22 mouse cellular contexts compared by ENCODE assay signal in the genomic region with DNA sequence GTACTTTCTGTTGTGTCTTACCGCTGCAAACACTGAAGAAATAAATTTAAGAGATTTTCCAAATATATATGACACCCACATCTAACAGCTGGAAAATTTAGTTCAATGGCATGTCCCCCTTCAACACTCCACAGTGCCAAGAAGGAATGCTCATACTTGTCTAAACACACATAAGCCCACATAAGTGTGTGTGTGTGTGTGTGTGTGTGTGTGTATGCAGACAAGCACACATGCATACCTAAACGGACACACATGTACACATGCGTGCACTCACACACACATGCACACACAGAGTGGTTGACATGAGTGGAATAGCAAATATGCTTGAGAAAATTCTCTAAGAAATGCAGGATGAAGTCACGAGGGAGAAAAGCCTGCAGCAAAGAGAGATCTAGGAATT. TPM values are rescaled to one million over a fixed set of nuclear protein-coding genes. Genes with fewer than 3 reads are reported as not detected.
A peak's percentile ranks its signal among the peaks of the same experiment; 100 is the strongest.
DNase-seq lines count a peak whose midpoint lies in the region; ATAC-seq and TF ChIP-seq lines count a peak whose summit lies in the region.
"Had no signal": no experiment of that assay in that cellular context is flagged by ENCODE, and none has a peak within 500 bp of the region (broad histone marks: within the 10 kb centered on the region; RNA-seq: fewer than 3 reads in every experiment).

No protein-coding gene starts in this region.

- H3K9ac ChIP-seq in limb, embryonic 12.5 days (replicated peaks) = no peak overlapping the region
- no peak overlapping the region for H3K9ac ChIP-seq in lung, postnatal 0 days (replicated peaks; ENCODE audit: low read depth)
- H3K9ac ChIP-seq in limb, embryonic 15.5 days = no peak overlapping the region
- H3K9ac ChIP-seq in stomach, embryonic 16.5 days (ENCODE audit: low read length) = no peak overlapping the region
- H3K9ac ChIP-seq: embryonic facial prominence, embryonic 15.5 days; hindbrain, embryonic 14.5 days had no signal

- H3K4me2 ChIP-seq in limb, embryonic 12.5 days = no peak overlapping the region
- H3K4me2 ChIP-seq in lung, postnatal 0 days (replicated peaks; ENCODE audit: low read depth, low read length) = no peak overlapping the region
- H3K4me2 ChIP-seq in limb, embryonic 15.5 days = no peak overlapping the region
- H3K4me2 ChIP-seq in stomach, embryonic 16.5 days (ENCODE audit: low read depth, low read length) = no peak overlapping the region
- H3K4me2 ChIP-seq: embryonic facial prominence, embryonic 15.5 days; hindbrain, embryonic 14.5 days had no signal

- DNase-seq in limb, embryonic 10.5 days (ENCODE audit: low spot score) = no peak
- no peak for DNase-seq in lung, postnatal 0 days (ENCODE audit: low spot score)
- DNase-seq in lung, postnatal 10 days = no peak
- no peak for DNase-seq in layer of hippocampus, adult 11-12 months (ENCODE audit: low spot score)
- DNase-seq: adrenal gland, adult 2 months; adrenal gland, postnatal 25 days; cerebellum, adult 18-20 months; cerebellum, adult 9-11 months; cerebellum, postnatal 36 days; gastrocnemius, adult 2 months; gastrocnemius, postnatal 25 days had no signal

- peak overlapping the region; percentile 53; the same call in 1 of the 2 replicates for H3K27ac ChIP-seq in limb, embryonic 12.5 days
- H3K27ac ChIP-seq in limb, embryonic 10.5 days = no peak overlapping the region
- no peak overlapping the region for H3K27ac ChIP-seq in lung, postnatal 0 days (ENCODE audit: low read length)
- H3K27ac ChIP-seq in limb, embryonic 15.5 days = peak overlapping the region; percentile 43; the same call in 1 of the 2 replicates
- H3K27ac ChIP-seq in stomach, embryonic 16.5 days (ENCODE audit: low read length) = peak overlapping the region; percentile 57
- H3K27ac ChIP-seq: embryonic facial prominence, embryonic 15.5 days; forebrain, embryonic 10.5 days; gastrocnemius, adult 2 months; heart, embryonic 10.5 days; hindbrain, embryonic 10.5 days; hindbrain, embryonic 14.5 days had no signal

- TF ChIP-seq EP300 in lung, postnatal 0 days (IDR thresholded peaks at IDR 0.05) = no peak

- no peak overlapping the region for H3K4me3 ChIP-seq in limb, embryonic 12.5 days (replicated peaks)
- no peak overlapping the region for H3K4me3 ChIP-seq in limb, embryonic 10.5 days
- H3K4me3 ChIP-seq in lung, postnatal 0 days (ENCODE audit: low read depth, low read length) = no peak overlapping the region
- H3K4me3 ChIP-seq in limb, embryonic 15.5 days = no peak overlapping the region
- no peak overlapping the region for H3K4me3 ChIP-seq in stomach, embryonic 16.5 days (replicated peaks; ENCODE audit: low read length)
- H3K4me3 ChIP-seq: embryonic facial prominence, embryonic 15.5 days; erythroblast, embryonic 14.5 days; forebrain, embryonic 10.5 days; gastrocnemius, adult 2 months; heart, embryonic 10.5 days; hindbrain, embryonic 10.5 days had no signal

- H3K27me3 ChIP-seq in limb, embryonic 12.5 days = no peaks in the 10 kb centered on the region
- H3K27me3 ChIP-seq in limb, embryonic 10.5 days (ENCODE audit: low read depth, poor library complexity, severe bottlenecking) = no peaks in the 10 kb centered on the region
- H3K27me3 ChIP-seq in lung, postnatal 0 days (replicated peaks; ENCODE audit: insufficient read depth, low read length) = no peaks in the 10 kb centered on the region
- no peaks in the 10 kb centered on the region for H3K27me3 ChIP-seq in limb, embryonic 15.5 days
- no peaks in the 10 kb centered on the region for H3K27me3 ChIP-seq in stomach, embryonic 16.5 days (ENCODE audit: control insufficient read depth, insufficient read depth, low read length)
- H3K27me3 ChIP-seq: embryonic facial prominence, embryonic 15.5 days had no signal

- H3K36me3 ChIP-seq in limb, embryonic 12.5 days = no peaks in the 10 kb centered on the region
- H3K36me3 ChIP-seq in limb, embryonic 10.5 days = no peaks in the 10 kb centered on the region
- H3K36me3 ChIP-seq in lung, postnatal 0 days (ENCODE audit: insufficient read depth, low read length) = no peaks in the 10 kb centered on the region
- no peaks in the 10 kb centered on the region for H3K36me3 ChIP-seq in limb, embryonic 15.5 days
- H3K36me3 ChIP-seq in stomach, embryonic 16.5 days (ENCODE audit: control insufficient read depth, insufficient read depth, low read length) = no peaks in the 10 kb centered on the region
- H3K36me3 ChIP-seq: embryonic facial prominence, embryonic 15.5 days; forebrain, embryonic 10.5 days; heart, embryonic 10.5 days; hindbrain, embryonic 10.5 days had no signal

- no peaks in the 10 kb centered on the region for H3K9me3 ChIP-seq in limb, embryonic 12.5 days
- no peaks in the 10 kb centered on the region for H3K9me3 ChIP-seq in limb, embryonic 10.5 days (replicated peaks)
- no peaks in the 10 kb centered on the region for H3K9me3 ChIP-seq in lung, postnatal 0 days (ENCODE audit: low read length)
- no peaks in the 10 kb centered on the region for H3K9me3 ChIP-seq in limb, embryonic 15.5 days
- no peaks in the 10 kb centered on the region; the same call in 1 of the 2 replicates for H3K9me3 ChIP-seq in stomach, embryonic 16.5 days (replicated peaks; ENCODE audit: control insufficient read depth, low read length)
- H3K9me3 ChIP-seq: embryonic facial prominence, embryonic 15.5 days; forebrain, embryonic 10.5 days; heart, embryonic 10.5 days; hindbrain, embryonic 10.5 days had no signal

- H3K4me1 ChIP-seq in limb, embryonic 12.5 days (replicated peaks) = 0 out of 2 replicates have a peak, but pooled peaks cover 8% of the 10 kb centered on the region
- H3K4me1 ChIP-seq in limb, embryonic 10.5 days = no peaks in the 10 kb centered on the region; the same call in 1 of the 2 replicates
- H3K4me1 ChIP-seq in lung, postnatal 0 days (ENCODE audit: insufficient read depth, low read depth, low read length) = no peaks in the 10 kb centered on the region
- 0 out of 2 replicates have a peak, but pooled peaks cover 6% of the 10 kb centered on the region for H3K4me1 ChIP-seq in limb, embryonic 15.5 days
- H3K4me1 ChIP-seq in stomach, embryonic 16.5 days (ENCODE audit: control insufficient read depth, insufficient read depth, low read length) = peaks cover 21% of the 10 kb centered on the region; the same call in 1 of the 2 replicates
- H3K4me1 ChIP-seq: heart, embryonic 10.5 days had no signal

- 83% methylated on average over 4 of the region's 4 CpGs for WGBS in limb, embryonic 12.5 days
- WGBS in limb, embryonic 10.5 days = 88% methylated on average over 4 of the region's 4 CpGs
- 39% methylated on average over 4 of the region's 4 CpGs for WGBS in lung, postnatal 0 days
- 63% methylated on average over 4 of the region's 4 CpGs for WGBS in limb, embryonic 15.5 days
- 61% methylated on average over 4 of the region's 4 CpGs for WGBS in stomach, embryonic 16.5 days

- no peak for ATAC-seq in limb, embryonic 12.5 days (ENCODE audit: insufficient number of reproducible peaks, insufficient read depth, low FRiP score, low TSS enrichment, low read depth)
- ATAC-seq in lung, postnatal 0 days = peak; percentile 55
- ATAC-seq in limb, embryonic 15.5 days (ENCODE audit: insufficient number of reproducible peaks, low FRiP score, low TSS enrichment, low read depth) = no peak
- no peak for ATAC-seq in stomach, embryonic 16.5 days (ENCODE audit: insufficient read depth, low FRiP score)
- ATAC-seq: forebrain, embryonic 14.5 days had no signal

- no peak for TF ChIP-seq CTCF in lung, postnatal 0 days (IDR thresholded peaks at IDR 0.05)

RNA-seq across cellular contexts. Expression of a gene that starts 12.4 kb away (rescaled TPM):
- 0.43 and 0.51 TPM in 2 replicates for polyA plus RNA-seq in limb, embryonic 12.5 days (2016; fragmentation: Nextera tagmentation; extraction: Ambion mirVana)
- polyA plus RNA-seq in limb, embryonic 10.5 days (2016; fragmentation: Nextera tagmentation; extraction: Ambion mirVana) = 0.29 TPM in 1 of 2 replicates, not detected in the other
- not detected in 2 replicates for polyA plus RNA-seq in lung, postnatal 0 days (2015; fragmentation: Nextera tagmentation; extraction: Ambion mirVana)
- polyA plus RNA-seq in limb, embryonic 15.5 days (2015; fragmentation: Nextera tagmentation; extraction: Ambion mirVana) = 0.19 and 0.22 TPM in 2 replicates
- 0.12 and 0.25 TPM in 2 replicates for polyA plus RNA-seq in stomach, embryonic 16.5 days (2015; fragmentation: Nextera tagmentation; extraction: Ambion mirVana)
- polyA plus RNA-seq: adrenal gland, adult 2 months; erythroblast, embryonic 14.5 days; forebrain, embryonic 10.5 days; heart, embryonic 10.5 days; heart, embryonic 14.5 days; hindbrain, embryonic 10.5 days; hindbrain, embryonic 14.5 days had no signal

RNA-seq across cellular contexts. Expression of a gene that starts 12.8 kb away (rescaled TPM):
- 13.3 and 14.9 TPM in 2 replicates for polyA plus RNA-seq in limb, embryonic 12.5 days (2016; fragmentation: Nextera tagmentation; extraction: Ambion mirVana)
- 8.6 and 10.4 TPM in 2 replicates for polyA plus RNA-seq in limb, embryonic 10.5 days (2016; fragmentation: Nextera tagmentation; extraction: Ambion mirVana)
- polyA plus RNA-seq in lung, postnatal 0 days (2015; fragmentation: Nextera tagmentation; extraction: Ambion mirVana) = 8.8 and 8.9 TPM in 2 replicates
- 14.3 and 14.8 TPM in 2 replicates for polyA plus RNA-seq in limb, embryonic 15.5 days (2015; fragmentation: Nextera tagmentation; extraction: Ambion mirVana)
- polyA plus RNA-seq in stomach, embryonic 16.5 days (2015; fragmentation: Nextera tagmentation; extraction: Ambion mirVana) = 18.2 and 21.3 TPM in 2 replicates
- polyA plus RNA-seq: erythroblast, embryonic 14.5 days had no signal

Comparison
In these comparisons a context has a peak if more than half of its experiments do, and no peak if none do; other contexts are left out.
1. H3K27ac ChIP-seq: peak in limb, embryonic 12.5 days (single experiment), limb, embryonic 15.5 days (single experiment) and stomach, embryonic 16.5 days (single experiment); none in limb, embryonic 10.5 days (single experiment) and lung, postnatal 0 days (single experiment).